Mouse (Mus musculus) liver, embryonic 14 days (tissue): ENCODE results near the gene Gm3512. TPM values are rescaled to one million over a fixed set of nuclear protein-coding genes. Genes with fewer than 3 reads are reported as not detected.

ENCODE experiments used
- polyA plus RNA-seq: library from polyadenylated mRNA; depleted of rRNA; stranded (reverse); fragments of >200 nt; gene quantifications from 2 replicates; pipeline ENCODE4 v1.2.3, GENCODE M21; 2012; rRNA removed

Gene Gm3512
- polyA plus RNA-seq: 0.10 and 0.15 TPM in 2 replicates

DNA sequence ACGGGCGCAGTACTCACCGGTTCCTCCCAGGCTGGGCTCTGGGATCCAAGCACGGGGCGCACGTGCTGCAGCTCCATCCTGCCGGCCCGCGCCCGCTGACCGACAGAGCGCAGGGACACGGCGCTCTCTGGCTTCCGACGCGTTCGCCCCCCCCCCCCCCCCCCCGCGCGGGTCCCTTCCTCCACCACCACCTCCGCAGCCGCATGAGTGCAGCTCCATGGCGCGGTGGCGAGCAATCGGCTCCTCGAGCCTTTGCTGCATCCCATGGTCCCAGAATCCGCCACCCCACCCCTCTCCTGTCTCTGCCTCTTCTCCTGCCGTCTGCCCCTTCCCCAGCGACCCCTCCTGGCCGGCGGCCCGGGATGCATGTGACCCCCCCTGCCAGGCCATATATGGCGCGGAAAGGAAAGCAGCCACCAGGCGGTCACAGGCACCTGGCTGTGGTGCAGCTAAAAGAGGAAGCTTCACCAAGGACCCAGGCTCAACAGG is at the start of gene Gm3512:
Gene Gm3512, minus strand, starts transcription at position 51 of the 489 bp plus-strand sequence.

DNA sequence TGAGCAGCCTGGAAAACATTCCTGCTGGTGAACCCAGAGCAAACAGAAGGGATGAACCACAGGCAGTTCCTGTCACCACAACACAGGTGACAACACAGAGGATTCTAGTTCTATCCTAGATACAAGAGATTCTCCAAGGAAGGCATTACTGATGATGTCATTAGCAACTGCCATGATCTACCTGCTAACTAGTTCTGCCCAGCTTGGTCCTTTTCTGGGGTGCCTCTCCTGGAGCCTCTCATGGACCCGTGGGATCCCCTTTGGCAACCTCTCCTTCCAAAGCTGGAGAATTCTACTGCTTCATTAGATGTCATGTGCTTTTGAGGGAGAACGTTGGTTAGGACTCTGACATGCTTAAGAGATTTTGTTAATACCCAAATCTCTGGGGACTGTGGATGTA is 20.1 kb upstream of the Gm3512 start, which contains the start of gene Gm16434:
Gene Gm16434, minus strand, starts transcription at position 101 of the 400 bp plus-strand sequence.

DNA sequence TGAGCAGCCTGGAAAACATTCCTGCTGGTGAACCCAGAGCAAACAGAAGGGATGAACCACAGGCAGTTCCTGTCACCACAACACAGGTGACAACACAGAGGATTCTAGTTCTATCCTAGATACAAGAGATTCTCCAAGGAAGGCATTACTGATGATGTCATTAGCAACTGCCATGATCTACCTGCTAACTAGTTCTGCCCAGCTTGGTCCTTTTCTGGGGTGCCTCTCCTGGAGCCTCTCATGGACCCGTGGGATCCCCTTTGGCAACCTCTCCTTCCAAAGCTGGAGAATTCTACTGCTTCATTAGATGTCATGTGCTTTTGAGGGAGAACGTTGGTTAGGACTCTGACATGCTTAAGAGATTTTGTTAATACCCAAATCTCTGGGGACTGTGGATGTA is 49.0 kb downstream of the Gm3512 start, which contains the start of gene Gm6676:
Gene Gm6676, minus strand, starts transcription at position 101 of the 400 bp plus-strand sequence.

Other genes starting within 250 kb of the Gm3512 start
- not detected in 2 replicates for gene Gm6356, start 200.7 kb downstream of the Gm3512 start, polyA plus RNA-seq
- gene Gm10406, start 147.1 kb downstream of the Gm3512 start, polyA plus RNA-seq: 0.03 TPM in 2 replicates
- gene Gm3685, start 129.6 kb downstream of the Gm3512 start, polyA plus RNA-seq: not detected in 2 replicates
- 0.02 and 0.09 TPM in 2 replicates for gene Gm3696, start 73.9 kb downstream of the Gm3512 start, polyA plus RNA-seq
- gene Gm6676, start 49.1 kb downstream of the Gm3512 start, polyA plus RNA-seq: not detected in 2 replicates
- not detected in 2 replicates for gene Gm16434, start 20.0 kb upstream of the Gm3512 start, polyA plus RNA-seq
- gene Gm3727, start 90.2 kb upstream of the Gm3512 start, polyA plus RNA-seq: not detected in 2 replicates
- gene Gm3739, start 140.5 kb upstream of the Gm3512 start, polyA plus RNA-seq: 0.02 and 0.05 TPM in 2 replicates
- gene Gm5797, start 157.9 kb upstream of the Gm3512 start, polyA plus RNA-seq: not detected in 2 replicates
- gene Gm8374, start 190.6 kb upstream of the Gm3512 start, polyA plus RNA-seq: not detected in 2 replicates